Comparison of ENCODE assay signal across 10 mouse cellular contexts in genomic region chr6:54548314-54549019, GRCm38 (mm10). TPM values are rescaled to one million over a fixed set of nuclear protein-coding genes. Genes with fewer than 3 reads are reported as not detected.
DNase-seq lines count a peak whose midpoint lies in the region; ATAC-seq and TF ChIP-seq lines count a peak whose summit lies in the region.
"Had no signal": no experiment of that assay in that cellular context is flagged by ENCODE, and none has a peak within 500 bp of the region (broad histone marks: within the 10 kb centered on the region; RNA-seq: fewer than 3 reads in every experiment).

No protein-coding gene starts in this region.

- peak overlapping the region; percentile 32; the same call in 1 of the 2 replicates for H3K27ac ChIP-seq in hindbrain, embryonic 12.5 days
- no peak overlapping the region for H3K27ac ChIP-seq in hindbrain, embryonic 11.5 days (ENCODE audit: low read depth, low read length)
- H3K27ac ChIP-seq in stomach, embryonic 15.5 days, result no peak overlapping the region
- H3K27ac ChIP-seq in stomach, postnatal 0 days (replicated peaks), result no peak overlapping the region
- H3K27ac ChIP-seq in hindbrain, postnatal 0 days, result no peak overlapping the region
- peak overlapping the region; percentile 13; the same call in 1 of the 2 replicates for H3K27ac ChIP-seq in neural tube, embryonic 14.5 days (ENCODE audit: low read depth, low read length)
- H3K27ac ChIP-seq: gastrocnemius, adult 2 months had no signal

- H3K4me3 ChIP-seq in hindbrain, embryonic 12.5 days, result no peak overlapping the region
- H3K4me3 ChIP-seq in hindbrain, embryonic 11.5 days (ENCODE audit: low read depth, low read length), result no peak overlapping the region
- no peak overlapping the region for H3K4me3 ChIP-seq in stomach, embryonic 15.5 days (replicated peaks)
- H3K4me3 ChIP-seq in stomach, postnatal 0 days (ENCODE audit: low read depth, low read length), result no peak overlapping the region
- no peak overlapping the region for H3K4me3 ChIP-seq in hindbrain, postnatal 0 days (ENCODE audit: low read length)
- no peak overlapping the region for H3K4me3 ChIP-seq in neural tube, embryonic 14.5 days (ENCODE audit: low read depth, low read length)
- H3K4me3 ChIP-seq: gastrocnemius, adult 2 months had no signal

- peaks cover 4% of the 10 kb centered on the region; the same call in 1 of the 2 replicates for H3K9me3 ChIP-seq in hindbrain, embryonic 12.5 days (replicated peaks)
- no peaks in the 10 kb centered on the region for H3K9me3 ChIP-seq in hindbrain, embryonic 11.5 days (ENCODE audit: control insufficient read depth, low read length)
- no peaks in the 10 kb centered on the region for H3K9me3 ChIP-seq in stomach, embryonic 15.5 days
- H3K9me3 ChIP-seq in stomach, postnatal 0 days (ENCODE audit: control insufficient read depth, low read length), result no peaks in the 10 kb centered on the region
- no peaks in the 10 kb centered on the region for H3K9me3 ChIP-seq in hindbrain, postnatal 0 days (ENCODE audit: low read length)
- H3K9me3 ChIP-seq in neural tube, embryonic 14.5 days (ENCODE audit: control insufficient read depth, low read length), result no peaks in the 10 kb centered on the region
- H3K9me3 ChIP-seq: G1E had no signal

- H3K27me3 ChIP-seq in hindbrain, embryonic 12.5 days, result no peaks in the 10 kb centered on the region
- no peaks in the 10 kb centered on the region for H3K27me3 ChIP-seq in hindbrain, embryonic 11.5 days (ENCODE audit: control insufficient read depth, insufficient read depth, low read length)
- no peaks in the 10 kb centered on the region for H3K27me3 ChIP-seq in stomach, embryonic 15.5 days (replicated peaks)
- H3K27me3 ChIP-seq in stomach, postnatal 0 days (ENCODE audit: control insufficient read depth, insufficient read depth, low read length), result no peaks in the 10 kb centered on the region
- no peaks in the 10 kb centered on the region for H3K27me3 ChIP-seq in hindbrain, postnatal 0 days (ENCODE audit: insufficient read depth, low read length)
- no peaks in the 10 kb centered on the region for H3K27me3 ChIP-seq in neural tube, embryonic 14.5 days (ENCODE audit: control insufficient read depth, insufficient read depth, low read length)

- WGBS in hindbrain, embryonic 12.5 days, result 65% methylated on average over 13 of the region's 13 CpGs
- 85% methylated on average over 13 of the region's 13 CpGs for WGBS in hindbrain, embryonic 11.5 days
- 43% methylated on average over 13 of the region's 13 CpGs for WGBS in stomach, embryonic 15.5 days
- WGBS in stomach, postnatal 0 days, result 51% methylated on average over 13 of the region's 13 CpGs
- WGBS in hindbrain, postnatal 0 days, result 36% methylated on average over 13 of the region's 13 CpGs
- WGBS in neural tube, embryonic 14.5 days, result 50% methylated on average over 13 of the region's 13 CpGs

- ATAC-seq in hindbrain, embryonic 12.5 days (ENCODE audit: low FRiP score), result peak; percentile 35
- no peak for ATAC-seq in hindbrain, embryonic 11.5 days (ENCODE audit: low FRiP score)
- peak; percentile 27; the same call in 1 of the 2 replicates for ATAC-seq in stomach, embryonic 15.5 days (ENCODE audit: insufficient read depth, low FRiP score, low read depth)
- no peak for ATAC-seq in stomach, postnatal 0 days (ENCODE audit: low FRiP score, low TSS enrichment)
- ATAC-seq in hindbrain, postnatal 0 days, result no peak; the same call in 1 of the 2 replicates
- ATAC-seq in neural tube, embryonic 14.5 days (ENCODE audit: low read depth), result peak; percentile 57; the same call in 1 of the 2 replicates

- peaks cover 51% of the 10 kb centered on the region for H3K4me1 ChIP-seq in hindbrain, embryonic 12.5 days
- no peaks in the 10 kb centered on the region for H3K4me1 ChIP-seq in hindbrain, embryonic 11.5 days (replicated peaks; ENCODE audit: control insufficient read depth, insufficient read depth, low read length)
- no peaks in the 10 kb centered on the region for H3K4me1 ChIP-seq in stomach, embryonic 15.5 days
- no peaks in the 10 kb centered on the region for H3K4me1 ChIP-seq in stomach, postnatal 0 days (replicated peaks; ENCODE audit: control insufficient read depth, insufficient read depth)
- peaks cover 11% of the 10 kb centered on the region; the same call in 1 of the 2 replicates for H3K4me1 ChIP-seq in hindbrain, postnatal 0 days (ENCODE audit: insufficient read depth, low read length)
- peaks cover 7% of the 10 kb centered on the region; the same call in 1 of the 2 replicates for H3K4me1 ChIP-seq in neural tube, embryonic 14.5 days (ENCODE audit: control insufficient read depth, insufficient read depth, low read length)

- H3K9ac ChIP-seq in hindbrain, embryonic 12.5 days, result no peak overlapping the region
- no peak overlapping the region for H3K9ac ChIP-seq in hindbrain, embryonic 11.5 days (ENCODE audit: low read depth, low read length)
- H3K9ac ChIP-seq in stomach, embryonic 15.5 days, result no peak overlapping the region
- H3K9ac ChIP-seq in stomach, postnatal 0 days (ENCODE audit: low read length), result no peak overlapping the region
- H3K9ac ChIP-seq in hindbrain, postnatal 0 days (replicated peaks; ENCODE audit: low read length), result no peak overlapping the region
- no peak overlapping the region for H3K9ac ChIP-seq in neural tube, embryonic 14.5 days (replicated peaks; ENCODE audit: low read depth, low read length)

- no peak for DNase-seq in hindbrain, embryonic 11.5 days (ENCODE audit: low spot score)
- no peak for DNase-seq in stomach, postnatal 0 days (ENCODE audit: low spot score)
- DNase-seq in hindbrain, postnatal 0 days (ENCODE audit: low spot score), result peak; percentile 31
- no peak for DNase-seq in urinary bladder, postnatal 14 days (ENCODE audit: low spot score)
- no peak for DNase-seq in spleen, adult 12 weeks (ENCODE audit: low spot score)
- DNase-seq: gastrocnemius, adult 2 months had no signal

- H3K4me2 ChIP-seq in hindbrain, embryonic 12.5 days (replicated peaks), result no peak overlapping the region
- H3K4me2 ChIP-seq in hindbrain, embryonic 11.5 days (replicated peaks; ENCODE audit: low read depth, low read length), result no peak overlapping the region
- H3K4me2 ChIP-seq in stomach, embryonic 15.5 days, result no peak overlapping the region
- no peak overlapping the region for H3K4me2 ChIP-seq in stomach, postnatal 0 days (replicated peaks; ENCODE audit: low read depth)
- no peak overlapping the region for H3K4me2 ChIP-seq in hindbrain, postnatal 0 days (ENCODE audit: low read depth, low read length)
- H3K4me2 ChIP-seq in neural tube, embryonic 14.5 days (ENCODE audit: low read depth, low read length), result no peak overlapping the region

- H3K36me3 ChIP-seq in hindbrain, embryonic 12.5 days, result peaks cover 8% of the 10 kb centered on the region
- no peaks in the 10 kb centered on the region for H3K36me3 ChIP-seq in hindbrain, embryonic 11.5 days (ENCODE audit: control insufficient read depth, insufficient read depth, low read length)
- no peaks in the 10 kb centered on the region for H3K36me3 ChIP-seq in stomach, embryonic 15.5 days
- H3K36me3 ChIP-seq in stomach, postnatal 0 days (ENCODE audit: control insufficient read depth, insufficient read depth, low read length), result no peaks in the 10 kb centered on the region
- no peaks in the 10 kb centered on the region; the same call in 1 of the 2 replicates for H3K36me3 ChIP-seq in hindbrain, postnatal 0 days (ENCODE audit: insufficient read depth, low read length)
- no peaks in the 10 kb centered on the region for H3K36me3 ChIP-seq in neural tube, embryonic 14.5 days (ENCODE audit: control insufficient read depth, insufficient read depth, low read length)
- H3K36me3 ChIP-seq: G1E had no signal

- no peak for TF ChIP-seq CTCF in stomach, postnatal 0 days (IDR thresholded peaks at IDR 0.05; ENCODE audit: low read depth)
- no peak for TF ChIP-seq CTCF in hindbrain, postnatal 0 days (IDR thresholded peaks at IDR 0.05; ENCODE audit: low read depth)

- TF ChIP-seq EP300 in stomach, postnatal 0 days (optimal IDR thresholded peaks at IDR 0.05), result no peak

RNA-seq across cellular contexts. Expression of gene Scrn1, which starts 17.8 kb away (rescaled TPM):
- 79.3 and 89.4 TPM in 2 replicates for polyA plus RNA-seq in hindbrain, embryonic 12.5 days (2016; fragmentation: Nextera tagmentation; extraction: Ambion mirVana)
- 70.4 and 75.2 TPM in 2 replicates for polyA plus RNA-seq in hindbrain, embryonic 11.5 days (2014; fragmentation: Nextera tagmentation; extraction: Ambion mirVana)
- polyA plus RNA-seq in stomach, embryonic 15.5 days (2015; fragmentation: Nextera tagmentation; extraction: Ambion mirVana), result 8.5 and 9.1 TPM in 2 replicates
- 3.4 and 5.7 TPM in 2 replicates for polyA plus RNA-seq in stomach, postnatal 0 days (2015; fragmentation: Nextera tagmentation; extraction: Ambion mirVana)
- 117 and 121 TPM in 2 replicates for total RNA-seq in hindbrain, postnatal 0 days (2014; rRNA removed)
- polyA plus RNA-seq in hindbrain, postnatal 0 days (2015; fragmentation: Nextera tagmentation; extraction: Ambion mirVana), result 91.7 and 93.2 TPM in 2 replicates
- 109 and 110 TPM in 2 replicates for polyA plus RNA-seq in neural tube, embryonic 14.5 days (2014; fragmentation: Nextera tagmentation; extraction: Ambion mirVana)
- polyA plus RNA-seq: G1E had no signal

RNA-seq across cellular contexts. Expression of gene Plekha8, which starts 46.4 kb away (rescaled TPM):
- polyA plus RNA-seq in hindbrain, embryonic 12.5 days (2016; fragmentation: Nextera tagmentation; extraction: Ambion mirVana), result 17.7 and 19.4 TPM in 2 replicates
- 16.8 and 19.6 TPM in 2 replicates for polyA plus RNA-seq in hindbrain, embryonic 11.5 days (2014; fragmentation: Nextera tagmentation; extraction: Ambion mirVana)
- 5.8 and 6.2 TPM in 2 replicates for polyA plus RNA-seq in stomach, embryonic 15.5 days (2015; fragmentation: Nextera tagmentation; extraction: Ambion mirVana)
- 5.3 and 5.4 TPM in 2 replicates for polyA plus RNA-seq in stomach, postnatal 0 days (2015; fragmentation: Nextera tagmentation; extraction: Ambion mirVana)
- 12.9 and 13.4 TPM in 2 replicates for total RNA-seq in hindbrain, postnatal 0 days (2014; rRNA removed)
- 4.8 and 4.9 TPM in 2 replicates for polyA plus RNA-seq in hindbrain, postnatal 0 days (2015; fragmentation: Nextera tagmentation; extraction: Ambion mirVana)
- polyA plus RNA-seq in neural tube, embryonic 14.5 days (2014; fragmentation: Nextera tagmentation; extraction: Ambion mirVana), result 12.2 and 13.3 TPM in 2 replicates

RNA-seq across cellular contexts. Expression of gene Fkbp14, which starts 48.6 kb away (rescaled TPM):
- 21.0 and 26.4 TPM in 2 replicates for polyA plus RNA-seq in hindbrain, embryonic 12.5 days (2016; fragmentation: Nextera tagmentation; extraction: Ambion mirVana)
- polyA plus RNA-seq in hindbrain, embryonic 11.5 days (2014; fragmentation: Nextera tagmentation; extraction: Ambion mirVana), result 16.2 and 17.9 TPM in 2 replicates
- polyA plus RNA-seq in stomach, embryonic 15.5 days (2015; fragmentation: Nextera tagmentation; extraction: Ambion mirVana), result 28.0 and 28.8 TPM in 2 replicates
- 9.7 and 12.4 TPM in 2 replicates for polyA plus RNA-seq in stomach, postnatal 0 days (2015; fragmentation: Nextera tagmentation; extraction: Ambion mirVana)
- total RNA-seq in hindbrain, postnatal 0 days (2014; rRNA removed), result 4.9 and 5.7 TPM in 2 replicates
- polyA plus RNA-seq in hindbrain, postnatal 0 days (2015; fragmentation: Nextera tagmentation; extraction: Ambion mirVana), result 6.9 TPM in 2 replicates
- 9.1 and 14.6 TPM in 2 replicates for polyA plus RNA-seq in neural tube, embryonic 14.5 days (2014; fragmentation: Nextera tagmentation; extraction: Ambion mirVana)

Comparison
In these comparisons a context has a peak if more than half of its experiments do, and no peak if none do; other contexts are left out.
1. ATAC-seq: peak in hindbrain, embryonic 12.5 days (single experiment), stomach, embryonic 15.5 days (single experiment) and neural tube, embryonic 14.5 days (single experiment); none in hindbrain, embryonic 11.5 days (single experiment), stomach, postnatal 0 days (single experiment) and hindbrain, postnatal 0 days (single experiment).
2. H3K27ac ChIP-seq: peak in hindbrain, embryonic 12.5 days (single experiment) and neural tube, embryonic 14.5 days (single experiment); none in hindbrain, embryonic 11.5 days (single experiment), stomach, embryonic 15.5 days (single experiment), stomach, postnatal 0 days (single experiment) and hindbrain, postnatal 0 days (single experiment).